Mouse (Mus musculus): ENCODE results near the gene 2700049A03Rik. TPM values are rescaled to one million over a fixed set of nuclear protein-coding genes. Genes with fewer than 3 reads are reported as not detected.
A peak's percentile ranks its signal among the peaks of the same experiment; 100 is the strongest.

2700049A03Rik gene
- total RNA-seq, 2 experiments from 2014 or later = 10.9 to 20.3 TPM

- ATAC-seq (replicated peaks; ENCODE audit: poor library complexity) = no peak
Measured at GRCm38 (mm10) chr12:71258196-71258920, 121.7 kb downstream of the 2700049A03Rik start.

DNA sequence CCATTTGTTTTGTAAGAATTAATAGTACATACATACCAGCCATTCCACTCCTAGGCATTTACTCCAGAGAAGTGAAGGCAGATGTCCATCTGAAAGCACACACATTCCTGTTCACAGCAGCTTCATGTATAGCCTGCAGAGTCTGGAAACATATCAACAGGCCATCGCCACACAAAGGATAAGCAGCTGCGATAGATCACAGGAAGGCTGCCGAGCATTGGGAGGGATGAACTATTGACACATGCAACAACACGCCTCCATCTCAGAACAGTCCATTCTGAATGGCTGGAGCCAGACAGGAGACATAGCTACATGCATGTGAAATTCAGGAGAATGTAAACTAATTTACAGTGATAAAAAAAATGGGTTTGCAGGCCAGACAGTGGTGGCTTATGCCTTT is 127.6 kb downstream of the 2700049A03Rik start:
- ATAC-seq (replicated peaks; ENCODE audit: poor library complexity) = no peak

GRCm38 (mm10) chr12:71269367-71269766 is 132.7 kb downstream of the 2700049A03Rik start:
- no peak for ATAC-seq (replicated peaks; ENCODE audit: poor library complexity)

- no peak for ATAC-seq (replicated peaks; ENCODE audit: poor library complexity)
Measured at GRCm38 (mm10) chr12:71271131-71271530, 134.5 kb downstream of the 2700049A03Rik start.

GRCm38 (mm10) chr12:71274519-71275237 is 138.0 kb downstream of the 2700049A03Rik start:
- peak; percentile 55; the same call in 1 of the 2 replicates for ATAC-seq (replicated peaks; ENCODE audit: poor library complexity)

GRCm38 (mm10) chr12:71275906-71276595 is 139.4 kb downstream of the 2700049A03Rik start:
- peak; percentile 62 for ATAC-seq (replicated peaks; ENCODE audit: poor library complexity)

- ATAC-seq (replicated peaks; ENCODE audit: poor library complexity) = no peak
Measured at GRCm38 (mm10) chr12:71279521-71280262, 143.0 kb downstream of the 2700049A03Rik start.

- no peak for ATAC-seq (replicated peaks; ENCODE audit: poor library complexity)
Measured at GRCm38 (mm10) chr12:71281201-71281768, 144.6 kb downstream of the 2700049A03Rik start.

- no peak for ATAC-seq (replicated peaks; ENCODE audit: poor library complexity)
Measured at GRCm38 (mm10) chr12:71285399-71285798, 148.8 kb downstream of the 2700049A03Rik start.

GRCm38 (mm10) chr12:71290460-71290859 is 153.8 kb downstream of the 2700049A03Rik start:
- no peak for ATAC-seq (replicated peaks; ENCODE audit: poor library complexity)

Other genes starting within 250 kb of the 2700049A03Rik start
- gene Actr10, start 199.0 kb upstream of the 2700049A03Rik start, total RNA-seq (2015) = 92.6 and 131 TPM in 2 replicates
- gene Actr10, start 199.0 kb upstream of the 2700049A03Rik start, total RNA-seq (2017) = 47.2 and 60.3 TPM in 2 replicates
- gene Psma3, start 162.2 kb upstream of the 2700049A03Rik start, total RNA-seq (2015) = 402 and 411 TPM in 2 replicates
- 408 and 433 TPM in 2 replicates for gene Psma3, start 162.2 kb upstream of the 2700049A03Rik start, total RNA-seq (2017)
- gene Arid4a, start 120.9 kb upstream of the 2700049A03Rik start, total RNA-seq (2015) = 25.8 and 26.6 TPM in 2 replicates
- 36.6 and 47.5 TPM in 2 replicates for gene Arid4a, start 120.9 kb upstream of the 2700049A03Rik start, total RNA-seq (2017)
- not detected in 2 replicates for gene Tomm20l, start 25.4 kb upstream of the 2700049A03Rik start, total RNA-seq (2015)
- gene Tomm20l, start 25.4 kb upstream of the 2700049A03Rik start, total RNA-seq (2017) = not detected in 2 replicates
- gene Timm9, start 164 bp upstream of the 2700049A03Rik start, total RNA-seq (2015) = 97.0 and 102 TPM in 2 replicates
- gene Timm9, start 164 bp upstream of the 2700049A03Rik start, total RNA-seq (2017) = 60.6 and 76.3 TPM in 2 replicates
- gene Dact1, start 173.0 kb downstream of the 2700049A03Rik start, total RNA-seq (2015) = 0.05 and 0.20 TPM in 2 replicates
- gene Dact1, start 173.0 kb downstream of the 2700049A03Rik start, total RNA-seq (2017) = 0.21 and 0.30 TPM in 2 replicates